Mouse (Mus musculus): ENCODE measurements around the gene H2-DMb2.

DNA sequence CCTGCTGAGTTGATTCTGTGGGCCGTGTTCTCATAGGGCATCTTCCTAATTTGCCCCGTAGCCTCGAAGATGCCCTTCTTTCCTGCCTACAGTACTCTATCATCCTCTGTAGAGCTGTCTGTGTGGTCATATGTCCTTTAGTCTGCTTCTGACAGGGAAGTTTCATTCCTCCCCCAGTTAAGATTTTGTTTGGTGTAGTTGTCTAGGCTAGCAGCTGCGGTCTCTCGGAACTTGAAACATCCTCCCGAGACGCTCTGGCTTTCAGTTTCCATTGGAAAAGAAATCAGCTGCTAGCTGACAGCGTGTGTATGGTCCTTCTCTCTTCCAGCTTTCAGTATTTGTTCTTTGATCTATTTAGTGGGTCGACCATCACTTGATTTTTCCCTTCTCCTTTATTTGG, 38.3 kb upstream of the H2-DMb2 start:
- no peak for TF ChIP-seq CTCF (IDR thresholded peaks at IDR 0.05; ENCODE audit: low read depth)
- TF ChIP-seq EP300 (IDR thresholded peaks at IDR 0.05; ENCODE audit: low read depth) = no peak

Measured in heart, postnatal 0 days (tissue).